Mouse (Mus musculus) kidney, embryonic 16.5 days (tissue): Measurements from ENCODE around the gene Krt7. TPM values are rescaled to one million over a fixed set of nuclear protein-coding genes. Genes with fewer than 3 reads are reported as not detected.

Source experiments
- ATAC-seq: fragments of 200-750 bp; cut with Nextera tagmentation; 2 replicates; pipeline ENCODE4 v1.8.0; 2017; ENCODE audit warnings: moderate TSS enrichment; ENCODE audit not compliant: low FRiP score, low TSS enrichment
- H3K27ac ChIP-seq: fragments of 300-500 bp; sonication (generic); 2 replicates; pipeline ENCODE4 v1.5.1; 2014; ENCODE audit warnings: low read length
- H3K27me3 ChIP-seq: fragments of 300-500 bp; sonication (generic); 2 replicates; pipeline ENCODE4 v1.6.1; 2014; ENCODE audit warnings: low read length, control low read depth, mixed read lengths; ENCODE audit not compliant: insufficient read depth
- H3K36me3 ChIP-seq: fragments of 300-500 bp; sonication (generic); 2 replicates; pipeline ENCODE4 v1.6.1; 2014; ENCODE audit warnings: low read length, control low read depth, mixed read lengths; ENCODE audit not compliant: insufficient read depth
- H3K4me1 ChIP-seq: fragments of 300-500 bp; sonication (generic); 2 replicates; pipeline ENCODE4 v1.6.1; 2014; ENCODE audit warnings: low read length, control low read depth, mixed read lengths; ENCODE audit not compliant: insufficient read depth
- H3K4me2 ChIP-seq: fragments of 300-500 bp; sonication (generic); replicated peaks from 2 replicates; pipeline ENCODE4 v1.6.1; 2014; ENCODE audit warnings: low read depth, low read length
- H3K4me3 ChIP-seq: fragments of 300-500 bp; sonication (generic); 2 replicates; pipeline ENCODE4 v1.5.1; 2014; ENCODE audit warnings: mild to moderate bottlenecking, low read length
- H3K9ac ChIP-seq: fragments of 300-500 bp; sonication (generic); replicated peaks from 2 replicates; pipeline ENCODE4 v1.6.1; 2014; ENCODE audit warnings: low read length
- H3K9me3 ChIP-seq: fragments of 300-500 bp; sonication (generic); 2 replicates; pipeline ENCODE4 v1.6.1; 2016; ENCODE audit warnings: low read length, control low read depth
- WGBS: fragments of 180-500 bp; shearing (Covaris S2); extraction: QIAGEN DNeasy Blood & Tissue Kit; methylation state at CpG from one replicate; pipeline ENCODE4 v1.1.7; 2014; 5-methylcytosine and 5-hydroxymethylcytosine counted together
- polyA plus RNA-seq: library from polyadenylated mRNA; unstranded; fragments of >200 nt; fragmentation: Nextera tagmentation; extraction: Ambion mirVana; gene quantifications from 2 replicates; pipeline ENCODE4 v1.2.1, GENCODE M21; 2015

The Krt7 gene
- polyA plus RNA-seq, 1 experiment from 2014 or later = 99.9 TPM

- Histone ChIP-seq H3K36me3 (no peaks in the 10 kb centered on the region), H3K4me3 (no peak overlapping the region), H3K9ac (no peak overlapping the region), H3K27ac (no peak overlapping the region), H3K9me3 (peaks cover 3% of the 10 kb centered on the region; the same call in 1 of the 2 replicates), H3K4me2 (no peak overlapping the region), H3K4me1 (no peaks in the 10 kb centered on the region), H3K27me3 (no peaks in the 10 kb centered on the region)
- no peak for ATAC-seq
- 93% methylated on average over 6 of the region's 6 CpGs for WGBS
Observed at GRCm38 (mm10) chr15:101455891-101456290, 45.0 kb downstream of the Krt7 start.

GRCm38 (mm10) chr15:101458361-101458930 is 47.6 kb downstream of the Krt7 start:
- no peaks in the 10 kb centered on the region for H3K27me3 ChIP-seq
- no peak overlapping the region for H3K4me3 ChIP-seq
- no peak overlapping the region for H3K4me2 ChIP-seq
- H3K9me3 ChIP-seq = peaks cover 3% of the 10 kb centered on the region; the same call in 1 of the 2 replicates
- 52% methylated on average over 16 of the region's 16 CpGs for WGBS
- no peak for ATAC-seq
- H3K36me3 ChIP-seq = no peaks in the 10 kb centered on the region
- no peak overlapping the region for H3K27ac ChIP-seq
- H3K4me1 ChIP-seq = no peaks in the 10 kb centered on the region
- H3K9ac ChIP-seq = no peak overlapping the region

- no peaks in the 10 kb centered on the region for H3K4me1 ChIP-seq
- H3K27ac ChIP-seq = no peak overlapping the region
- ATAC-seq = no peak
- no peaks in the 10 kb centered on the region for H3K27me3 ChIP-seq
- no peak overlapping the region for H3K9ac ChIP-seq
- WGBS = 65% methylated on average over 14 of the region's 14 CpGs
- no peak overlapping the region for H3K4me2 ChIP-seq
- H3K4me3 ChIP-seq = no peak overlapping the region
- peaks cover 3% of the 10 kb centered on the region; the same call in 1 of the 2 replicates for H3K9me3 ChIP-seq
- no peaks in the 10 kb centered on the region for H3K36me3 ChIP-seq
Observed at GRCm38 (mm10) chr15:101459283-101459682, 48.4 kb downstream of the Krt7 start.

GRCm38 (mm10) chr15:101463651-101464050 is 52.8 kb downstream of the Krt7 start, which contains the start of gene Krt81:
TSS of gene Krt81 (minus strand) at chr15:101463751.
- no peaks in the 10 kb centered on the region for H3K27me3 ChIP-seq

GRCm38 (mm10) chr15:101469093-101469492 is 58.2 kb downstream of the Krt7 start:
- 86% methylated on average over 4 of the region's 4 CpGs for WGBS
- ATAC-seq = no peak

More at GRCm38 (mm10) chr15:101463651-101464050, 52.8 kb downstream of the Krt7 start, which contains the start of gene Krt81:
- Histone ChIP-seq H3K27ac (no peak within 1 kb of the TSS), H3K9me3 (no peaks in the 10 kb centered on the region), H3K4me2 (no peak within 1 kb of the TSS), H3K4me3 (no peak within 1 kb of the TSS), H3K36me3 (no peaks in the 10 kb centered on the region), H3K9ac (no peak within 1 kb of the TSS), H3K4me1 (no peaks in the 10 kb centered on the region)
- 78% methylated on average over 13 of the region's 13 CpGs for WGBS
- no peak for ATAC-seq

GRCm38 (mm10) chr15:101472952-101473528 is 62.2 kb downstream of the Krt7 start, which contains the start of gene Krt86:
TSS of gene Krt86 (plus strand) at chr15:101473478.
- WGBS = 17% methylated on average over 10 of the region's 10 CpGs
- Histone ChIP-seq H3K4me1 (no peaks in the 10 kb centered on the region), H3K27ac (no peak within 1 kb of the TSS), H3K4me3 (no peak within 1 kb of the TSS), H3K9ac (no peak within 1 kb of the TSS), H3K9me3 (no peaks in the 10 kb centered on the region), H3K27me3 (no peaks in the 10 kb centered on the region), H3K4me2 (no peak within 1 kb of the TSS), H3K36me3 (no peaks in the 10 kb centered on the region)
- ATAC-seq = no peak

More at GRCm38 (mm10) chr15:101469093-101469492, 58.2 kb downstream of the Krt7 start:
- Histone ChIP-seq H3K27me3 (no peaks in the 10 kb centered on the region), H3K27ac (no peak overlapping the region), H3K4me2 (no peak overlapping the region), H3K4me1 (no peaks in the 10 kb centered on the region), H3K36me3 (no peaks in the 10 kb centered on the region), H3K9ac (no peak overlapping the region), H3K4me3 (no peak overlapping the region), H3K9me3 (no peaks in the 10 kb centered on the region)

- H3K4me3 ChIP-seq = peak overlapping the region; percentile 29
- ATAC-seq = peak; percentile 41; the same call in 1 of the 2 replicates
- H3K36me3 ChIP-seq = no peaks in the 10 kb centered on the region
- WGBS = 8% methylated on average over 31 of the region's 31 CpGs
- peak overlapping the region; percentile 51 for H3K4me2 ChIP-seq
- H3K4me1 ChIP-seq = peaks cover 14% of the 10 kb centered on the region; the same call in 1 of the 2 replicates
- H3K27ac ChIP-seq = no peak overlapping the region
- H3K27me3 ChIP-seq = peaks cover 6% of the 10 kb centered on the region; the same call in 1 of the 2 replicates
- H3K9me3 ChIP-seq = no peaks in the 10 kb centered on the region
- H3K9ac ChIP-seq = peak overlapping the region; percentile 1; the same call in 1 of the 2 replicates
Observed at GRCm38 (mm10) chr15:101479007-101479665, 68.3 kb downstream of the Krt7 start.

GRCm38 (mm10) chr15:101479666-101480060 is 68.8 kb downstream of the Krt7 start:
- WGBS = 26% methylated on average over 11 of the region's 11 CpGs
- H3K36me3 ChIP-seq = no peaks in the 10 kb centered on the region
- no peak overlapping the region for H3K27ac ChIP-seq
- H3K9ac ChIP-seq = 0 out of 2 replicates have a peak overlapping the region, but pooled peaks have one; percentile 1
- H3K4me1 ChIP-seq = peaks cover 14% of the 10 kb centered on the region; the same call in 1 of the 2 replicates
- no peaks in the 10 kb centered on the region for H3K9me3 ChIP-seq
- no peak for ATAC-seq
- H3K4me2 ChIP-seq = peak overlapping the region; percentile 51
- H3K4me3 ChIP-seq = peak overlapping the region; percentile 29
- peaks cover 6% of the 10 kb centered on the region; the same call in 1 of the 2 replicates for H3K27me3 ChIP-seq
